Mouse (Mus musculus): ENCODE results near the gene Mta2.
A peak's percentile ranks its signal among the peaks of the same experiment; 100 is the strongest.

Mta2 gene

DNA sequence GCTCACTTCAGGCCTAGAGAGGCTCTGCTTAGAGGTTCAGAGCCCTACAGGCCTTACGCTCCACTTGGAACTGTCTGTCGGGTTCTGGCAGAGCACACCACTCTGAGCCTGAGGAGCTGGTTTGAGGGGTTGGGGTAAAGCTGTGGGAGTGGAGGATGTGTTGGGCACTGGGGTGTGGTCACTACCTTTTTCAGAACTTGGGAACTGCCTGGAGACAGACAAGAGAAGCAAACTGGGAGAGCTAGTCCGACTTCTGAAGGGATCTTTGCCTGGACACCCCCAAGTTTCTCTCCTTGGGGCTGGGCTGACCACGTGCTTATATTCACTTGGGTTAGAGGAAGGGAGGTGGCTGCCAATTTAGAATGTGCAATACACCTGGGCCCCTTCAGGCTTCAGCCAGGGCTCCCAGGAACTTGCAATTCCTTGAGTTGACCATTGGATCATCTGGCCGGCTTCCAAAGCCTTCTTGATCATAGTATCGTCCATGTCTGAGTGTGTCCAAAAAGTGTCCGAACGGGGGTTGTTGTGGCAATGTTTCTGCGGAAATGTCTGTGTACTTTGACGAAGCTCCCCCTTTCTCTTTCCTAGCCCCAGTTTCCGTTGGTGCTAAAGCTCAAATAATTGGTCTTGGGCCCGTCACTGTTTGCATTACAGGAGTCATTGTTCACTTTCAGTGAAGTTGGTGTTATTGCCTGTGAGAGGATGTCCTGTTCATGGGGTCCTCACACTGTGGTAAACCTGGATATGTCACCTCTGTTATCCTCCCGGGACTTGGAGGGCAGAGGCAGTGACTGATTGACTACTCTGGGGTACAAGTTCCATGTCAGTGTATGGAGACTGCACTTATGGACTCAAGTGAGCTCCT, 50.4 kb downstream of the Mta2 start:
- DNase-seq (ENCODE audit: low read depth, low spot score) = no peak

DNA sequence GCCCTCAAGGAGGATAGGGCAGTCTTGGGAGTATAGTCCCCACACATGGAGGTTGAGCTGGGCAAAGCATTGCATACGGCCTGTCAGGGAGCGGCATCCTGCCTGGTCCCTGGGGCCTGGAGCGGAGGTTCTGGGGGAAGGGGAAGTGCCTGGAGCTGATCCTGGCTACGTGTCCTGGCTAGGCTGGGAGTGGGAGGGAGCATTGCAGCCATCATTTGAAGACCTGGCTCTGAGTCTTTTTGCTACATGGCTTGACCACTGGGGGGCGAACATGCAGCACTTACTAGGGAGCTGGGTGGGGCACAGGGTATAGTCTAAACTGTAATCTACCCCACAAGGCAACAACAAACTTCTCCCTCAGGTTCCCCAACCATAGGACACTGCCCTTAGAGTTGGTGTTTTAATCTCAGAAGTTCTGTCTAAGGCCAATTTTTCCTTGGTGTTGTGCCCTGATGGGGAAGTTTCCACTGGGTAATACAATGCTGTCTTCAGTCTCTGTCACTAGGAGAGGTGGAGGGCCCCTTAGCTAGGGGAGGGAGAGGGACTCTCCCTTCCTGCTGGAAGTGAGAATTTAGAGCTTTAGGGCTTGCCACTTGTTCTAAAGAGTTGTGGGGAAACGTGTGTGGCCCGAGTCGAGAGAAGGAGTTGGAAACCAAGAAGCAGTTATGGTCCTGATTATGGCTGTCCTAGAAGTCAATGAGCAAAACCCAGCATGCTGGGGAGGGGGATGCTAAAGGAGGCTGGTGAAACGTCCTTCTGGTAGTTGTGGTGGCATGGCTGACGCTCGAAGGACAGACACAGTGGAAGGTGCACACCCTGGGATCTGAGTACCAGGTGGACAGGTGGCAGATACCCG, 51.3 kb downstream of the Mta2 start:
- peak; percentile 84 for DNase-seq (ENCODE audit: low read depth, low spot score)

GRCm38 (mm10) chr19:8993625-8993912, 51.9 kb downstream of the Mta2 start:
- DNase-seq (ENCODE audit: low read depth, low spot score) = no peak

DNA sequence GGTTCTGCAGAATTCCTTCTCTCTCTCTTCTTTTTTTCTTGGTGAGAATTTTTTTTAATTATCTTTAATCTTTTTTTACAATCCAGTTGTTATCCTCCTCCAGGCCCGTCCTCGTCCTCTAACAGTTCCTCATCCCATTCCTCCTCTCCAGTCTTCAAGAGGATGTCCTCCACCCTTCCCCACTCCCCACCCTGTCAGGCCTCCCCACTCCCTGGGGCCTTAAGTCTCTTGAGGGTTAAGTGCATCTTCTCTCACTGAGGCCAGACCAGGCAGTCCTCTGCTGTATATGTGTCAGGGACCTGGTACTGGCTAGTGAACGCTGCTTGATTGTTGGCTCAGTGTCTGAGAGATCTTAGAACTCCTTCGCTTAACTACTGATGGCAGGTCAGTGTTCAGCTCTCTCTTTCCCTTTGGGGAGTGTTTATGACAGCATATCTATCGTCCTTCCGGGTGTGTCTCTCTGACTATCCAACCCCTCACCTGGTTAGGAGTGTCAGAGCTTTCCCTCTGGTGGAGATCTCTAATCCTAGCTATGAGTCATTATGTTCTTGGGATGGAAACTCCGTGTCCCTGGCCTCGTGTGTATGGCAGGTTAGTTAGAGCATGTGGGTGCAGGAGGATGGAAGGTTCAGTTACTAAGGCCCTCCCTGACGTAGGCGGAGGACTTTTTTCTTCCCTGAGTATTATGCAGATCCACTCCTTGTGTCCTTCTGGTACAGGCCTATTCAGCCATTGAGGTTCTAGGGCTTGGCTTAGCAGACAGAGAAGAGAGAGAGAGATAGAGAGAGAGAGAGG, 53.3 kb downstream of the Mta2 start:
- no peak for DNase-seq (ENCODE audit: low read depth, low spot score)

DNA sequence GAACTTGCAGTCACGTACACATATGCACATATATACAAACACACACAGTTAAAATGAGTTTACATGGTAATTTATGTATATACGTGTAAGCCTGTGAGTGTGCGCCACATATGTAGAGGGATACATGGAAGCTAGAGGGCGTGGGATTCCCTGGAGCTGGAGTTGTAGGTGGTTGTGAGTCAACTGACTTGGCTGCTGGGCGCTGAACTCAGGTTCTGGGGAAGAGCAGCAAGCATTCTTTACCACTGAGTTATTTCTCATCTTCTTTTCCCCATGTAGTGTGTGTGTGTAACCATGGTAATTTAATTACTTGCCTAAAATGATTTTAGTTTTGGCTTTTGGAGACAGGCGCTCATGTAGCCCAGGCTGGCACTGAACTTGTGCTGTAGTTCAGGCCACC, 54.9 kb downstream of the Mta2 start:
- DNase-seq (ENCODE audit: low read depth, low spot score) = no peak

DNA sequence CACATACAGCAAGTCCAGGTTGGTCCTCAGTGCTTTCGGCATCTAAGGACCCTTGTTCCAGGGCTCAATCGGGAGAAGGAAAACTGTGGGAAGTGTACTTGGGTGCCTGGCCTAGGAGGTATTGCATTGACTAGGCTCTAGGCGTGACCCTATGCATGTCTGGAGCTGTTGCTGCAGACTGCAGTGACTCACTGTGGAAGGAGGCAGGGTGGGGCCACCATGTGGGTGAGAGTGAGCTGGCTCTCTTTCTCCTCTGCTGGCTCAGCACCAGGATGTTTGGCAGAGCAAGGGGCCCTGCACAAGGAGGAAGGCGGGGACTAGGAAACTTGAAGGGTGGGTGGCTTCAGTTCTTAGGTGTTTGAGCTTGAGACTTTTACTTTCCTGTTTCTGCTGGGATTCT, 55.9 kb downstream of the Mta2 start:
- DNase-seq (ENCODE audit: low read depth, low spot score) = no peak

GRCm38 (mm10) chr19:8998546-8998945, 56.9 kb downstream of the Mta2 start:
- DNase-seq (ENCODE audit: low read depth, low spot score) = no peak

DNA sequence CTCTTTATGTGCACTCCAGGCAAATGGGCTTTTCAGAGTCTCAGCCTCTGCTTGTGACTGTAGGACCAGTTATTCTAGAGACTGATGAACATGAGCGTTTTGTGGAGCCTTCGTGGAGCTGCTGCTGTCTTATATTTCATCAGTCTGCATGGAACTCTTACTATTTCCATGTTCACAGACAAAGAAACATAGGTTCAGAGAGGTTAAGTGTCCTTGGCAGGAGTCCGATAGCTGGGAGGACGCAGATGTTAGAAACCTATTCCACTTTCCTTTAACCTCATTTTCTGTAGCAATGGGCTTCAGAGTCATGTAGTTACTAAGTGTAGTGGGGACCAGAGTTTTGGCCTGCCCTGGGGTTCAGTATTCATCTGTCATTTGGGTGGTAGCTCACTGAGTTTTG, 57.5 kb downstream of the Mta2 start:
- no peak for DNase-seq (ENCODE audit: low read depth, low spot score)
